Mouse (Mus musculus) embryonic facial prominence, embryonic 11.5 days (tissue): ENCODE data around the gene Tlr5. TPM values are rescaled to one million over a fixed set of nuclear protein-coding genes. Genes with fewer than 3 reads are reported as not detected.
A peak's percentile ranks its signal among the peaks of the same experiment; 100 is the strongest.

Experiments
- ATAC-seq: fragments of 200-750 bp; cut with Nextera tagmentation; replicated peaks from 2 replicates; pipeline ENCODE4 v1.8.0; 2017; ENCODE audit warnings: low read depth; ENCODE audit not compliant: insufficient number of reproducible peaks, low FRiP score, low TSS enrichment
- DNase-seq: peaks from one replicate; pipeline ENCODE4 v3.0.0-alpha.2; 2015; ENCODE audit warnings: low spot score
- H3K27ac ChIP-seq: fragments of 300-500 bp; sonication (generic); replicated peaks from 2 replicates; pipeline ENCODE4 v1.5.1; 2014; ENCODE audit warnings: mild to moderate bottlenecking, low read depth, low read length, control low read depth
- H3K27me3 ChIP-seq: fragments of 300-500 bp; sonication (generic); 2 replicates; pipeline ENCODE4 v1.6.1; 2014; ENCODE audit warnings: mild to moderate bottlenecking, low read length, moderate library complexity, mixed read lengths; ENCODE audit not compliant: control insufficient read depth, insufficient read depth
- H3K36me3 ChIP-seq: fragments of 300-500 bp; sonication (generic); replicated peaks from 2 replicates; pipeline ENCODE4 v1.6.1; 2014; ENCODE audit warnings: low read depth, mild to moderate bottlenecking, low read length, moderate library complexity, mixed read lengths; ENCODE audit not compliant: control insufficient read depth, insufficient read depth
- H3K4me1 ChIP-seq: fragments of 300-500 bp; sonication (generic); 2 replicates; pipeline ENCODE4 v1.6.1; 2014; ENCODE audit warnings: low read length, mixed read lengths; ENCODE audit not compliant: control insufficient read depth, insufficient read depth
- H3K4me2 ChIP-seq: fragments of 300-500 bp; sonication (generic); 2 replicates; pipeline ENCODE4 v1.6.1; 2014; ENCODE audit warnings: low read depth, mild to moderate bottlenecking, control low read depth, low read length, moderate library complexity
- H3K4me3 ChIP-seq: fragments of 300-500 bp; sonication (generic); 2 replicates; pipeline ENCODE4 v1.5.1; 2014; ENCODE audit warnings: low read depth, low read length, control low read depth
- H3K9ac ChIP-seq: fragments of 300-500 bp; sonication (generic); replicated peaks from 2 replicates; pipeline ENCODE4 v1.6.1; 2014; ENCODE audit warnings: mild to moderate bottlenecking, control low read depth, low read length
- H3K9me3 ChIP-seq: fragments of 300-500 bp; sonication (generic); replicated peaks from 2 replicates; pipeline ENCODE4 v1.6.1; 2016; ENCODE audit warnings: mild to moderate bottlenecking, low read length, inconsistent platforms, mixed read lengths; ENCODE audit not compliant: control insufficient read depth
- WGBS: fragments of 180-500 bp; shearing (Covaris S2); extraction: QIAGEN DNeasy Blood & Tissue Kit; methylation state at CpG from one replicate; pipeline ENCODE4 v1.1.7; 2014; 5-methylcytosine and 5-hydroxymethylcytosine counted together
- polyA plus RNA-seq: library from polyadenylated mRNA; unstranded; fragments of >200 nt; fragmentation: Nextera tagmentation; extraction: Ambion mirVana; gene quantifications from 2 replicates; pipeline ENCODE4 v1.2.1, GENCODE M21; 2014

Gene Tlr5
- polyA plus RNA-seq, 1 experiment from 2014 or later, result 0.59 TPM

- Histone ChIP-seq H3K9me3 (no peaks in the 10 kb centered on the region), H3K4me2 (no peak overlapping the region), H3K4me1 (no peaks in the 10 kb centered on the region), H3K27ac (no peak overlapping the region), H3K27me3 (no peaks in the 10 kb centered on the region), H3K9ac (no peak overlapping the region), H3K36me3 (no peaks in the 10 kb centered on the region), H3K4me3 (no peak overlapping the region)
- ATAC-seq, result no peak
- 83% methylated on average over 3 of the region's 3 CpGs for WGBS
- DNase-seq, result no peak
These were observed 10.7 kb upstream of the Tlr5 start for GRCm38 (mm10) chr1:182943911-182944310.

DNA sequence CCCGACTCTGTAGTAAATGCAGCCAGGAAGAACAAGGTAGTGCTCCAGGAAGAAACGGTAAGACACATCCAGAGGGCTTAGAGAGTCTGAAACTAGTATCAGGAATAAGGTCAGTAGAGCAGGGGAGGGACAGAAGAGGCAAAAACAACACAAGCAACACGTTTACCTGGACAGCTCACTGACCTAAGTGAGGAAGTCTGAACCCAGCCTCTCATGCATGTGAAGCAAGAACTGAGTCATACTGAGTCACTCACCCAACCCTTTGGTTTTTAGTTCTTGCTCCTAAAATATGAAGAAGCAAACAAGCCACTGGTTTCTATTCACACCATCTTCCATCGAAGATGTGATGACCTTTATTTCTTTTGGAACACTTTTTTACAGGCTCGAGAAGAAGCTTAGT, 9.9 kb upstream of the Tlr5 start:
- H3K27ac ChIP-seq, result no peak overlapping the region
- H3K4me1 ChIP-seq, result no peaks in the 10 kb centered on the region
- H3K36me3 ChIP-seq, result no peaks in the 10 kb centered on the region
- ATAC-seq (no peak), DNase-seq (no peak)
- H3K4me3 ChIP-seq, result no peak overlapping the region
- no peaks in the 10 kb centered on the region for H3K9me3 ChIP-seq
- H3K4me2 ChIP-seq, result no peak overlapping the region
- WGBS, result 73% methylated on average over 5 of the region's 5 CpGs
- H3K27me3 ChIP-seq, result no peaks in the 10 kb centered on the region
- H3K9ac ChIP-seq, result no peak overlapping the region

DNA sequence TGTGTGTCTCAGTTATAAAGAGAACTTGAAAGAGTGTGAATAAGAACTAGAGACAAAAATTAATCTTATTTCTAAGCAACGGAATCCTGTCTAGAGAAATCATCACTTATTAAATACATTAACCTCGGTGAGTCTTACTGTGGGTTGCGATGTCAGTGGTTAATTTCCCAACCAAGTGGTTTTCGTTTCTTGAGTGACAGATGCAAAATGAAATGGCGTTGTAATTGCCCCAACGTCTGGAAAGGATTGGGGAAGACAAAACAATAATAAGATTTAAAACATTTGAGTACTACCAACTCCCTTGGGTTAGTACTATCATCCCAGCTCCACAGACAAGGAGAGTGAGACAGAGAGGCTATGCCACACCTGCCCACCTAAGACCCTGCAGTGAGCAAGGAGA, 9.0 kb upstream of the Tlr5 start:
- Histone ChIP-seq H3K27ac (no peak overlapping the region), H3K4me2 (no peak overlapping the region), H3K4me3 (no peak overlapping the region), H3K4me1 (no peaks in the 10 kb centered on the region), H3K9ac (no peak overlapping the region), H3K36me3 (no peaks in the 10 kb centered on the region), H3K9me3 (no peaks in the 10 kb centered on the region), H3K27me3 (no peaks in the 10 kb centered on the region)
- 58% methylated on average over 6 of the region's 6 CpGs for WGBS
- ATAC-seq, result no peak
- no peak for DNase-seq

DNA sequence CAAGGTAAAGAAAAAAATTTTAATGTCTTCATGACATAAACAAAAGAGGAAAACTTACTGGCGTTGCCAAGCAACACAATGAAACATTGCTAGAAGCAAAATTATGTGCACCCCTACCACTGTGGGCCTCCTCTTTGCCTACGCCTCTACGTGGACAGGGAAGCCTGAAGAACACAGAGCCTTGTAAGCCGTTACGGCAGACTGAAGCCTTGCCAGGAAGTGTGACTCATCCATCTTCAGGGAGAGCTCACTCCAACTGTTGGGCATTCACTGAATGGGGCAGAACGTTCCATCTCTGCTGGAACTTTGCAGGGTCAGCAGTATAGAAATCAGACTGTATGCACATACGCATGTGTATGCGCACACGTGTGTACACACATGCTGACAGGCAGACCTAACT, 3.3 kb upstream of the Tlr5 start:
- Histone ChIP-seq H3K27me3 (no peaks in the 10 kb centered on the region), H3K36me3 (no peaks in the 10 kb centered on the region), H3K9ac (no peak overlapping the region), H3K9me3 (no peaks in the 10 kb centered on the region), H3K4me2 (no peak overlapping the region), H3K4me3 (no peak overlapping the region), H3K4me1 (peaks cover 4% of the 10 kb centered on the region; the same call in 1 of the 2 replicates), H3K27ac (no peak overlapping the region)
- 76% methylated on average over 9 of the region's 9 CpGs for WGBS
- DNase-seq, result no peak
- no peak for ATAC-seq

DNA sequence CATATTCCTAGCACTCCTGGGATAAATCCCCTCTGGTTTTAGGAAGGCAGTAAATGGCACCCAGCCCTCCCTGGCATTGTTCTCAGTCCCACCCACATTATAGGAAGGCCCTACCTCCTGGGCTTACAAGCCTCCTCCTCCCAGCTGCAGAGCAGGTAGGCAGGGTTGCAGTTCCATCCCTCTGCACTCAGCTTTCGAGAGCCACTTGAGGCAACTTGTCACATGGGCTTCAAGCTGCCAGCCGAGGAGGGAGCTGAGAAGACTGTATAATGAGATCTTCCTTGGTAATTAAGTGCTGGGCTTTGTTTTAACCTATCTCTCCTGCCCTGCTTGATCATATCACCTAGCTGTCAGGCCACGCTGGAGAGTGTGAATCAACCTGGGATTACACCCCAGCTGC, 1.4 kb upstream of the Tlr5 start:
- H3K9ac ChIP-seq, result no peak overlapping the region
- H3K36me3 ChIP-seq, result no peaks in the 10 kb centered on the region
- H3K4me2 ChIP-seq, result no peak overlapping the region
- 29% methylated on average over 3 of the region's 3 CpGs for WGBS
- DNase-seq (no peak), ATAC-seq (no peak)
- no peak overlapping the region for H3K4me3 ChIP-seq
- no peaks in the 10 kb centered on the region; the same call in 1 of the 2 replicates for H3K27me3 ChIP-seq
- H3K4me1 ChIP-seq, result peaks cover 4% of the 10 kb centered on the region; the same call in 1 of the 2 replicates
- no peaks in the 10 kb centered on the region for H3K9me3 ChIP-seq
- no peak overlapping the region for H3K27ac ChIP-seq

DNA sequence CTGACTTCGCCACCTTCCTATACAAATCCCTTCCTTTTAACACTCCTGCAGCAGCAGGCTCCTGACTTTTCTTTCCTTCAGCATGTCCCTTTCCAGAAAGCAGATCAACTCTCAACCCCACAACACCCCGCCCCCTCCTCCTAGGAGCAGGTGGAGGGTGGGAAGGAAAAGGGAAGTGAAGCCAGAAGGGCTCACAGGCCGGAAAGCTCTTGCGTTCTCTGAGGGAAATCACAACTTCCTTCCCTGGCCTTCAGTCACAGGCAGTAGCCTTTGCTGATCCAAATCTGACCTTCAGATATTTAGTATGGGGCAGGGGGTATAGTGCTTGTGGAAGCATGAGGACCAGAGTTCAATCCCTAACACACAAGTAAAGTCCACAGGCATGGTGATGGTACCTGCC, 921 bp upstream of the Tlr5 start:
- H3K4me2 ChIP-seq, result no peak overlapping the region
- H3K4me1 ChIP-seq, result peaks cover 4% of the 10 kb centered on the region; the same call in 1 of the 2 replicates
- no peak for DNase-seq
- 67% methylated on average over 4 of the region's 4 CpGs for WGBS
- H3K27me3 ChIP-seq, result no peaks in the 10 kb centered on the region; the same call in 1 of the 2 replicates
- no peaks in the 10 kb centered on the region for H3K9me3 ChIP-seq
- H3K27ac ChIP-seq, result no peak overlapping the region
- H3K9ac ChIP-seq, result no peak overlapping the region
- no peak overlapping the region for H3K4me3 ChIP-seq
- H3K36me3 ChIP-seq, result no peaks in the 10 kb centered on the region
- ATAC-seq, result no peak

DNA sequence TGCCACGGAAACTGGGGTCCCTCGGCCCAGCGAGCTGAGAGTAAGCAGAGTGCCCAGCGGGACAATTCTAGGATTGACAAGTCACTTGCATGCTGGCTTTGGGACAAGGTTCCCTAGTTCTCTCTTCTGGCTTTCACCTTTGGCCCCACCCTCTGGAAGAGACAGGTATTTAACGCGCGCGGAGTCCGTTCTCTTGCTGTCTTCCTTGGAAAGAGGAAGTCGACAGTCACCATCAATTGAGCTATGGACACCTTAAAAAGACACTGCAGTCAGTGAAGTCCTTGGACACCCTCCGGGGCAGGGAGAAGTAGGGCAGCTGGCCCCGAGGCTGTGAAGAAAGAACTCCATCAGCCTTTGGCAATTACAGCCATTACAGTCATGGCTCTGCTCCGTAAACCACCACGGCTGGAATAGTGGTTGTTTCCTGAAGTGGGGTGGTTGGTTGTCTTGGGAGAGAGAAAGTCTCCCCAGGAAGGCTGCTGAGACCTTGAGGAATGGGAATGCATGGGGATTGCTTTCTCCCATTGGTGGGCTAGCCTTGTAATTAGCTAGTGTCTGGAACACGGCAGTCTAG, 546 bp downstream of the Tlr5 start:
- DNase-seq, result no peak

DNA sequence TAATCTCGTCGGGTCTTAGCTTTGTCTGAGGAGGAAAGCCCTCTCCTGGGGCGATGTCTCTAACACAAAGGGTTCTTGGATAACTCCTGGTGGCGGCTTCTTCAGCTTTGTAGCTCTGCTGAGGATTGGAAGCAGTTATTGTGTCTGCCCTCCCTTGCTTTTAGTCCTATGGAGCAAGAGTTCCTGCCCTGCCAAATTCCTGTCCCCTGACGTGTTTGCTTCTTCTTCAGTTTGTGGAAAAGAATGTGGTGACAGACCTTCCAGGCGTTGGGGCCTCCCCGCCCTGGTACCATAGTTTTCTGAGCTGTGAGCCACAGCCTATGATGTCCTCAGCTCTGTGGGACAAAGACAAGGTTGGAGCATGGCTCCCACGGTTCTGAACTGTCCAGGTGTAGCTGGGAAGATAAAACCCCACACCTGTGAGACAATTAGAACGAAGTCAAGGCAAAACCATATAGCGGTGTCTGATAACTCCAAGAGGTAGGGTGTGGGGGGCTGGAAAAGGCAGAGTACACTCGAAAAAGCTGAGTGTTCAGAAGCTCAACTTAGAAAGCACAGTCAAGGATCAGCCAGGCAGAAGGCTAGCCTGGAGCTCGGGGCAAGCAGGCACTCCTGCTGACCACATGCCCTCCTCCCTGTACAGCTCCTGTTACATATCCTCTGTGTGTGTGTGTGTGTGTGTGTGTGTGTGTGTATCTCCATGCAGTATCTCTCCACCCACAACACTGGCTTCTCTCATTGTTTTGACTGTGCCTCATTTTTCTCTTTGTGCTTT, 1.8 kb downstream of the Tlr5 start:
- no peak overlapping the region for H3K4me2 ChIP-seq
- H3K27me3 ChIP-seq, result no peaks in the 10 kb centered on the region; the same call in 1 of the 2 replicates
- ATAC-seq (no peak), DNase-seq (no peak)
- WGBS, result 60% methylated on average over 12 of the region's 12 CpGs
- H3K4me3 ChIP-seq, result no peak overlapping the region
- no peak overlapping the region for H3K9ac ChIP-seq
- no peaks in the 10 kb centered on the region for H3K36me3 ChIP-seq
- no peaks in the 10 kb centered on the region for H3K9me3 ChIP-seq
- H3K4me1 ChIP-seq, result peaks cover 4% of the 10 kb centered on the region; the same call in 1 of the 2 replicates
- H3K27ac ChIP-seq, result no peak overlapping the region

More for the DNA sequence above, 546 bp downstream of the Tlr5 start:
- ATAC-seq, result no peak
- no peak overlapping the region for H3K27ac ChIP-seq
- H3K9ac ChIP-seq, result peak overlapping the region; percentile 65
- H3K4me1 ChIP-seq, result peaks cover 4% of the 10 kb centered on the region; the same call in 1 of the 2 replicates
- H3K27me3 ChIP-seq, result no peaks in the 10 kb centered on the region; the same call in 1 of the 2 replicates
- peak overlapping the region; percentile 82 for H3K4me2 ChIP-seq
- H3K36me3 ChIP-seq, result no peaks in the 10 kb centered on the region
- peak overlapping the region; percentile 43 for H3K4me3 ChIP-seq
- no peaks in the 10 kb centered on the region for H3K9me3 ChIP-seq
- 21% methylated on average over 15 of the region's 15 CpGs for WGBS
